Mouse (Mus musculus) megakaryocyte, embryonic 14.5 days (primary cell): ENCODE data around the gene E330017A01Rik.

ENCODE experiments used
- FLI1 ChIP-seq: IDR thresholded peaks from 2 replicates; pipeline ENCODE4 v1.6.1; 2012; ENCODE audit warnings: low read length, inconsistent platforms, mixed read lengths
- GATA1 ChIP-seq: IDR thresholded peaks from 3 replicates; pipeline ENCODE4 v1.6.1; 2012; ENCODE audit warnings: mixed read lengths, low read length, inconsistent platforms, borderline replicate concordance

- no peak for TF ChIP-seq FLI1
- no peak for TF ChIP-seq GATA1
Observed at GRCm38 (mm10) chr16:58676156-58676555, 37.6 kb upstream of the E330017A01Rik start.
